Mouse (Mus musculus) erythroblast, adult 5-6 weeks (primary cell): ENCODE measurements around the gene Wdtc1. TPM values are rescaled to one million over a fixed set of nuclear protein-coding genes. Genes with fewer than 3 reads are reported as not detected.

ENCODE experiments used
- ATAC-seq: replicated peaks from 2 replicates; pipeline ENCODE4 v1.8.0; 2016; ENCODE audit warnings: moderate number of reproducible peaks, mild to moderate bottlenecking, moderate TSS enrichment, inconsistent platforms; ENCODE audit not compliant: poor library complexity, low FRiP score, severe bottlenecking
- total RNA-seq, 2 experiments: library from RNA; stranded (forward) in 1 of 2; stranded (reverse) in 1 of 2; fragments of 150-400 nt in 1 of 2; fragments of 200-764, 138-1000 nt in 1 of 2; gene quantifications; 2 replicates each; pipeline versions ENCODE4 v1.2.3 to v1.2.4; 2015 to 2017; ENCODE audit warnings: low replicate concordance in 2 of 2

Gene Wdtc1
- total RNA-seq, 2 experiments from 2014 or later, result 8.6 to 18.3 TPM

DNA sequence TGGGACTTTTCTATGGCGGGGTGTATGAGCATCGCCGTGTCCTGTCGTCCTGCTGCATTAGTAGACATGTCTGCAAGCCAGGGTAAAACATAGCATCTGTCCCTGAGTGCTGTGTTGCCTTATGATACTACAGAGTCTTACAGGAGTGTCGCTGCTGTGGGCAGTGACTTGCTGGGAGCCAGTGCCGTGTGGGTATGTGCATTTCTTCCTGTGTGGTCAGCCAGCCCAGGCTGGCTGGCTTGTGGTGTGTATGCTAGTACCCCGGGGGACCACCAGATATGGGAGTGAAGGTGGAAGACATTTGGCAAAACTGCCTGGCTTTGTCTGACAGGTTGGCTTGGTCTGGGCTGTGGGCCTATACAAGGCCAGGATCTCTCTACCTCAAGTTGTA lies 90.9 kb downstream of the Wdtc1 start:
- no peak for ATAC-seq

DNA sequence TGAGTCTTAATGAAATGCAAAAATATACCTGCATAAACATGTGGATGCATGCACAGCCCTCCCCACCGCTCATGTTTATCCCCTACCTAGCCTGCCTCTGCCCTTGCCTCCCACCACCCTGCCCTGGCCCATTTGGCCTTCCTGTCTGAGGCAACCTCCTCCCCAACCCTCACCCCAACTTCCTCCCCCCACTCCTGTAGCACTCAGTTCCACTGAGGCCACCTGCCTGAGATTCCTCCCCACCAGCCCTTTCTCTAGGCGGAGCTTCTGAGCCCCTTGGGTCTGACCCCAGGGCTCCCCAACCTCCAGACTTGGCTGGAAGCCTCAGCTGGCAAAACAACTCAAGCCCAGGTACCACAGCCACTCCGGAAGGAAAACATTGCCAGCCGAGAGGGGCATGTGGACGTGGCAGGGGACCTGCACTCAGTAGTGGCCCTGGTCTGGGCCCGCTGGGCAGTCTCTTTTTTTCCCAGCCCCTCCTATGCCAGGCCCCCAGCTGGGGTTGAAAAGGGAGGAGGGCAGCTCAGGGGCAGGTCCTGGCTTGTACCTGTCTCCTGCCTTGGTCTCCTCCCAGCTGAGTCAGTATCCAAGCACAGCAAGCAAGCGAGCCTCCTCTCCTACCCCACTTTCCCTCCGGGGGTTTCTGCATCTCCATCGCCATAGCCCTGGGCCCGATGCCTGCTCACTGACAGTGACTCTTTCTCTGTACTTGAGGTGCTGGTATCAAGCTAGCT lies 91.5 kb downstream of the Wdtc1 start:
- no peak for ATAC-seq

DNA sequence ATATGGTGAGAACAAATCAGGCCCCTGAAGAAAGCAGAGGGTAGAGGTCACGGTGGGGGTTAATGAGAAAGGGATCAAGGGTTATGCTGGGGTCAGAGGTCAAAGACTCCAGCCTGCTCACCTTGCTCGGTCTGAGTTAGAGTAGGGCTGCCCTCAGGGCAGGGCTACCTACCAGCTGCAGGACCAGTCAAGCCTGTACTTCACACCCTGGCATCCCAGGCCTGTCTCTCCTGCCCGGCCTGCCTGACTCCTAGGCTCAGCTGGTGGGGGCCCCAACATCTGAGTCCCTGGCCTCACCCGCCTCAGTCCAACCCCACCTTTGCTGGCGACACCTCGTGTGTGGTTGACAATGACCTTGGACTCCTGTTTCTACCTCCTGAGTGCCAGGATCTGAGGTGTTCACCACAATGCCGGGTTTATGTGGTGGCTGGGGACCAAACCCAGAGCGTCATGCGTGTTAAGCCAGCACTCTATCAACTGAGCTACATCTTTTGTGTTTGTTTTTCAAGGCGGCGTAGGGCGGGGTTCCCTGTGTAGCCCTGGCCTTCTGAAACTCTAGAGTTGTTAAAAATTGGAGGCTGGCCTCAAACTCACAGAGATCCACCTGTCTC lies 95.4 kb downstream of the Wdtc1 start:
- ATAC-seq, result no peak

DNA sequence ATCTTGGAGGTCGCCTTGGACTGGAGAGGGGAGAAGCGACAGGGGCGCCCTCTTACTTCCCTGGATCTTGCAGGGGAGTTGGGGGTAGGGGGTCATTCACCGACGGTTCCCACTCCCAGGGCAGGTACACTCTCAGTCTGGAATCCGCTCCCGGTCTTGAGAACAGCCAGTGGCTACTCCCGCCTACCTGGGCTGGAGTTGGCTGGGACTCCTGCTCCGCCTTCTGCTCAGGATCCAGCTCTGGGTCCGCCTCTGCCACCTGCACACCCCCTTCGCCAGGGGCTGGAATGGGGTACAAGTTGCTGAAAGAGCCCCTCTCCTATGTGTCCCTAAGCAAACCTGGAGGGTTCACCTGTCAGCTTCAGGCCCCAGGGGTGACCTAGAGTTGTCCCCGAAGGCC lies 96.1 kb downstream of the Wdtc1 start:
- ATAC-seq, result no peak

DNA sequence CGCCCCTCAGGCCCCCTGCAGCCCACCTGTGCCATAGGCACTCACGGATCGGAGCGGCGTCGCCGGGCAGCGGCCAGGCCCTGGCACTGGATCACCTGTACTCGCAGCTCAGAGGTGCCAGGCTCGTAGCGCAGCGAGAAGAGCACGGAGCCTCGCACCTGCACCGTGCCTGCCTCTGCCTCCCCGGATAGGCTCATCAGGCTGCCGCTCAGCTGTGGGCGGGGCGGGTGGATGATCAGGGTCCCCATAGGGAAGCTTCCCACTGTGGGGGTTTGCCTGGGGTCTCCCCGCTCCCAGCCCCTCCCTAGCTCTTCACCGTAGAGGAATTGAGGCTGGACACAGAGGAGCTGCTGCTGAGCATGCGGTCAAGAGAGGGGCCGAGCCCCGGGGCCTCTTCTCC lies 96.5 kb downstream of the Wdtc1 start:
- no peak for ATAC-seq

DNA sequence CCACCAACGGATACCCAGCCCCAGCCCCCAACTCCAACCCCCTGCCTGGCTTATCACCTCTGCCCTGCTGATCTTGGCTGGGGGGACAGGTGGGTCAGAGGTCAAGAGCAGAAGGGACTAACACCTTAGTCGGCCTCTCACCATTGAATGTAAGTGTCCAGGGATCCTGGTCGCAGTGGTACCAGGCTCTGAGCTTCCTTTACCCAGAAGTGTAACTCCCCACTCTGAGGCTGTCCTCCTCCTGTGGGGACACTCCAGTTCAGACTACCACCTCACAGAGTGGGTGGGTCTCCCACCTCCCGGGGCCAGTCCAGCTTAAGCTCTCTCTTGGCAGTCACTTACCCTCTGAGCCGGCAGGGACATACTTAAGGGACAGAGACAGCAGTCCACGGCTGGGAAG lies 97.9 kb downstream of the Wdtc1 start:
- no peak for ATAC-seq

DNA sequence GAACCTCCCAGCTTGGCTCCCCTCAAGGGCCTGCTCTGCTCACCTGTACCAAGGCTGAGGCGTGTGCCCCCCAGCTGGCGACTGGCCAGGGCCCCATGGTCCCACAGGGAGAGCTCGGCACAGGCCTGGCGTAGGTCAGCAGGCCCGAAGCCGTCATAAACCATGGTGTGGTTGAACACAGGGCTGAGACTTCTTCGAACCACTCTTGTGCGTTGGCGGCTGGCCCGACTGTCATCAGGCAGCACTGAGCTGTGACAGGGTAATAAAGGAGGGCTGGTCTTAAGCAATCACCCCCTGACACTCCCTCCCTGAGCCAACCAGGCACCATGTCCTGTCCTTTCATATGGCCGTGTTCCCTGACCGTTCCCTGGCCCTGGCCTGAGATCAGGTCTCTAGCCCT lies 99.9 kb downstream of the Wdtc1 start:
- no peak for ATAC-seq

DNA sequence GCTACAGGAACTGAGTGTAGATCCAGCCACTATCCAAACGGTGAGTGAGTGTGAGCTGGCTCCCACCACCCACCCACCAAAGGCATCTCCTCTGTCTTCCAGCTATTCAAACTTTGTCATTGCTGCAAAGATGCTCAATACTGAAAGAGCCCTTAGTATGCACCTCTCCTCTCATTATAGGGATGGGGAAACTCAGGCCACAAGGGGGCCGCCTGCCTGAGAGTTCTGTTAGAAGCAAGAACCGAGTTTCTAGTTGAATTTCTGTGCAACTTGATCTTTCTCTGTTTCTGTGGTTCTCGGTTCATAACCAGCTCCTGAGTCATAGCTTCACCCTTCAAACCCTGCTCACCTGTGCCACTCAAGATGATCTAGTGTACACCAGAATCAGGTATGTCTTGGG lies 101.2 kb downstream of the Wdtc1 start:
- ATAC-seq, result no peak

DNA sequence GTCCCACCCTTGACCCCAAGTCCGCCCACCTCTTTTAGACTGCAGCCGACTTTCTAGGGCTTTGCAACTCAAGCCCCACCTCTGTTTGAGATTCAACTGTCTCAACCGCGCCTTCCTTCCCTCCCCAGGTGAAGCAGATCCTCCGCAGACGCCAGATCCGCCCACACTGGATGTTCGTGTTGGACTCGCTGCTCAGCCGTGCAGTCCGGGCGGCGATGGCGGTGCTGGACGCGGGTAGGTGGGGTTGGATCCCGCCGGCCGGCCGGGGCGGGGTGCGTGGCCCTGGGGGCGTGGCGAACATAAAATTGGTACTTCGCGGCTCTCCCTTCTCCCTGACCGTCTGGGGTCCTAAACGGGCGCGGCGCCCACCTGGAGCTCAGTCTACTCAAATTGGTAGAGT lies 102.1 kb downstream of the Wdtc1 start:
- ATAC-seq, result no peak

DNA sequence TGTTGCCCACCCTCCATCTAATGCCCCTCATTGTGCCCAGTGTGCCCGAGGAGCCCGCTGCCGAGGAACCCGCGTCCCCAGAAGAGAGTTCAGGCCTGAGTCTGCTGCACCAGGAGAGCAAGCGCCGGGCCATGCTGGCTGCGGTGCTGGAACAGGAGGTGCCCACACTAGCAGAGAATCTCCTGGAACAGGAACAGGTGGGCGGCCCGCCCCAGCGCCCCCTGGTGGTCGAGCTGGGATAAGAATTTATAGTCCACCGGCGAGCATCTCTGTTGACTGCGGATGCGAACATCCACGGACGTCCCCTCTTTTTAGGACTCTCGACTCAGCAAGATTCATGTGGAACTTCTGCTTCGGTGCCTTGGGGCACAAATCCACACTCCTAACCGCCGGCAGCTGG lies 102.7 kb downstream of the Wdtc1 start:
- ATAC-seq, result peak; percentile 58

DNA sequence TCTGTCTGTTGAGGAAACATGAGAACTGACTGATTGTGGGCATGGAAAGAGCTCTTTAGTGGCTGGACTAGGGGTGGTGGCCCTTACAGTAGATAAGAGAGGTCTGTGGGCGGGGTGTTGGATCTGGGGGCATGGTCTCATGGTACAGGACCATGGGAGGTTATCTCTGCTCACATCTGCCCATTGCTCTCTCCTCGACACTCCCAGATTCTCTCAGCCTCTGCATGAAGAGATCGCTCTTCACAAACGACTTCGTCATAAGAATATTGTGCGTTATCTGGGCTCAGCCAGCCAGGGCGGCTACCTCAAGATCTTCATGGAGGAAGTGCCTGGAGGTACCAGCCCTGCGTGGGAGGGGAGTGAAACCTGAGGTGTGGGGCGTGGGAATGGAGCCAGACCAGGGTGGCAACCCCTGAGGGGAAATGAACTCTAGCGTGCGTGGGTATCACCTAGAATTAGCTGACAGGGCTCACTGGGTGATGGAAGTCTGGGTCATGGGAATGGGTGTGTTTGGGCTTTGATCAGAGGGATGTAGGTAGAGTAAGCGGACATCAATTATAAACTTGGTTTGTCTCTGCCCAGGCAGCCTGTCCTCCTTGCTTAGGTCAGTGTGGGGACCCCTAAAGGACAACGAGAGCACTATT lies 105.4 kb downstream of the Wdtc1 start:
- peak; percentile 64 for ATAC-seq

DNA sequence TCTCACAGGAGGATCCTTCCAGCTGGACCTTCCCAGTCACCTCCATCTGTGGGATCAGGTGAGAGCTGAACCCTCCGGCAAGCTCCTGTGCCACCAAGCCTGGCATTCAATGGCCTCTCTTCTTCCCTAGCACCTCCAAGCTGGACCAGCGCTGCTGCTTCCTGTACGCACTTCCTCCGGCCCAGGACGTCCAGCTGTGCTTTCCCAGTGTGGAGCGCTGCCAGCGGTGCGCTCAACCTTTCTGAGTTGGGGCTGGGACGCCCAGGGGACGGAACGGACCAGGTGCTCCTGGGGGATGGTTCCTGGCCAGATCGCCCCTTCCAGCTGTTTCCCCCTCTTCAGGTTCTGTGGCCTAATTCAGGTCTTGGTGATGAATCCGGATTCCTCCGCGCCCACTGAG lies 106.2 kb downstream of the Wdtc1 start:
- ATAC-seq, result no peak

DNA sequence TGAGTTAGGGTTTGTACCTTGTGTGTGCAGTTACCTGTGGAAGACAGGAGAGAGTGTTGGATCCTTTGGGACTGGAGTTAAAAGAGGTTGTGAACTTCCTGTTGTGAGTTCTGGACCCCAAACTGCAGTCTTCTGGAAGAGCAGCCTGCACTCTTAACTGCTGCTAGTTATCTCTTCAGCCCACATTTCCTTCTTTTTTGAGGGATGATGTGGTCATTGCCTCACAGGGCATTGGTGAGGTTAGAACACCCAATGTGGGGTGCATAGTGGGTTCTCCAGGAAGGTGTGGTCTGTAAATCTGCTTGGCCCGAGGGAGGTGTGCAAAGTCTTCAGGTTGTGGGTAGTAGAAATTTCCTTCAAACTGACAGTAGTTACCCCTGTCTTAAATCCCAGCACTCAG lies 109.0 kb downstream of the Wdtc1 start:
- no peak for ATAC-seq

DNA sequence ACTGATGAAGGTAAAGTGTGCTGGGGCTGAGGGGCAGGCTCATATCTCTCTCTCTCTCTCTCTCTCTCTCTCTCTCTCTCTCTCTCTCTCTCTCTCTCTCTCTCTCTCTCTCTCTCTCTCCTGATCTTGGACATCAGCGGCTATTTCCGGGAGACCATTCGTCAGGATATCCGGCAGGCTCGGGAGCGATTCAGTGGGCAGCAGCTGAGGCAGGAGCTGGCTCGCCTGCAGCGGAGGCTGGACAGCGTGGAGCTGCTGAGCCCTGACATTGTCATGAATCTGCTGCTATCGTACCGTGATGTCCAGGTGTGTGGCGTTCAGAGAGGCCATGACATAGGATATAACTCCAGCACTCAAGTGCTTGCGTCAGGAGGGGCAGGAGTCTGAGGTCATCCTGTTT lies 109.7 kb downstream of the Wdtc1 start:
- no peak for ATAC-seq

DNA sequence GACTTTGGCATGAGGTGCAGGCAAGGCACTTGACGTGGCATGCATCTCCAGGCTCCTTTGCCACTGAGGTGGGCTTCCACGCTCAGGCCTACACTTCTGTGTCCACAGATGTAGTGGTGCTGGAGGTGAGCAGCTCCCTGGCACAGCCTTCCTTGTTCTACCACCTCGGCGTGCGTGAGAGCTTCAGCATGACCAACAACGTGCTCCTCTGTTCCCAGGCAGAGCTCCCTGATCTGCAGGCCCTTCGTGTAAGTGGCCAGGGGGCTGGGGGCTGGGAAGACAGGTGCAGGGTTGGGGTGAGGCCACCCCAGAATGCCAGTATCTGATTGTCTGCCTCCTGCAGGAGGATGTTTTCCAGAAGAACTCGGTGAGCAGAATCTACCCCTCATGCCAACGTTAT lies 110.6 kb downstream of the Wdtc1 start:
- ATAC-seq, result no peak

Other genes with a start within 250 kb of the Wdtc1 start
- 49.6 and 78.6 TPM in 2 replicates for gene Wasf2, start 223.0 kb downstream of the Wdtc1 start, total RNA-seq (2015; ENCODE audit: low replicate concordance)
- 40.3 and 58.8 TPM in 2 replicates for gene Wasf2, start 223.0 kb downstream of the Wdtc1 start, total RNA-seq (2017; ENCODE audit: low replicate concordance)
- not detected in 2 replicates for gene Cd164l2, start 141.3 kb downstream of the Wdtc1 start, total RNA-seq (2015; ENCODE audit: low replicate concordance)
- not detected in 2 replicates for gene Cd164l2, start 141.3 kb downstream of the Wdtc1 start, total RNA-seq (2017; ENCODE audit: low replicate concordance)
- not detected in 2 replicates for gene Gpr3, start 140.9 kb downstream of the Wdtc1 start, total RNA-seq (2015; ENCODE audit: low replicate concordance)
- gene Gpr3, start 140.9 kb downstream of the Wdtc1 start, total RNA-seq (2017; ENCODE audit: low replicate concordance), result not detected in 2 replicates
- 0.96 and 4.6 TPM in 2 replicates for gene Map3k6, start 112.7 kb downstream of the Wdtc1 start, total RNA-seq (2015; ENCODE audit: low replicate concordance)
- 0.42 TPM in 1 of 2 replicates, not detected in the other for gene Map3k6, start 112.7 kb downstream of the Wdtc1 start, total RNA-seq (2017; ENCODE audit: low replicate concordance)
- 0.96 and 1.0 TPM in 2 replicates for gene Sytl1, start 90.4 kb downstream of the Wdtc1 start, total RNA-seq (2015; ENCODE audit: low replicate concordance)
- 0.28 and 1.4 TPM in 2 replicates for gene Sytl1, start 90.4 kb downstream of the Wdtc1 start, total RNA-seq (2017; ENCODE audit: low replicate concordance)
- gene Tmem222, start 75.7 kb downstream of the Wdtc1 start, total RNA-seq (2015; ENCODE audit: low replicate concordance), result 9.8 and 22.3 TPM in 2 replicates
- 1.5 and 6.7 TPM in 2 replicates for gene Tmem222, start 75.7 kb downstream of the Wdtc1 start, total RNA-seq (2017; ENCODE audit: low replicate concordance)
- gene Slc9a1, start 16.2 kb upstream of the Wdtc1 start, total RNA-seq (2015; ENCODE audit: low replicate concordance), result 6.5 and 9.8 TPM in 2 replicates
- gene Slc9a1, start 16.2 kb upstream of the Wdtc1 start, total RNA-seq (2017; ENCODE audit: low replicate concordance), result 5.9 and 8.3 TPM in 2 replicates
- gene Tent5b, start 126.7 kb upstream of the Wdtc1 start, total RNA-seq (2015; ENCODE audit: low replicate concordance), result not detected in 2 replicates
- gene Tent5b, start 126.7 kb upstream of the Wdtc1 start, total RNA-seq (2017; ENCODE audit: low replicate concordance), result not detected in 2 replicates
- not detected in 2 replicates for gene Trnp1, start 145.1 kb upstream of the Wdtc1 start, total RNA-seq (2015; ENCODE audit: low replicate concordance)
- not detected in 2 replicates for gene Trnp1, start 145.1 kb upstream of the Wdtc1 start, total RNA-seq (2017; ENCODE audit: low replicate concordance)
- not detected in 2 replicates for gene Kdf1, start 165.5 kb upstream of the Wdtc1 start, total RNA-seq (2015; ENCODE audit: low replicate concordance)
- not detected in 2 replicates for gene Kdf1, start 165.5 kb upstream of the Wdtc1 start, total RNA-seq (2017; ENCODE audit: low replicate concordance)
- 31.5 and 51.8 TPM in 2 replicates for gene Nudc, start 192.5 kb upstream of the Wdtc1 start, total RNA-seq (2015; ENCODE audit: low replicate concordance)
- gene Nudc, start 192.5 kb upstream of the Wdtc1 start, total RNA-seq (2017; ENCODE audit: low replicate concordance), result 35.4 and 80.4 TPM in 2 replicates
- gene Nr0b2, start 199.9 kb upstream of the Wdtc1 start, total RNA-seq (2015; ENCODE audit: low replicate concordance), result not detected in 2 replicates
- not detected in 2 replicates for gene Nr0b2, start 199.9 kb upstream of the Wdtc1 start, total RNA-seq (2017; ENCODE audit: low replicate concordance)
- gene Gpatch3, start 221.3 kb upstream of the Wdtc1 start, total RNA-seq (2015; ENCODE audit: low replicate concordance), result 0.84 TPM in 1 of 2 replicates, not detected in the other
- gene Gpatch3, start 221.3 kb upstream of the Wdtc1 start, total RNA-seq (2017; ENCODE audit: low replicate concordance), result 9.7 and 26.5 TPM in 2 replicates
- 1.7 and 3.1 TPM in 2 replicates for gene Gpn2, start 230.9 kb upstream of the Wdtc1 start, total RNA-seq (2015; ENCODE audit: low replicate concordance)
- gene Gpn2, start 230.9 kb upstream of the Wdtc1 start, total RNA-seq (2017; ENCODE audit: low replicate concordance), result 1.3 and 11.2 TPM in 2 replicates
- 0.84 TPM in 1 of 2 replicates, not detected in the other for gene Sfn, start 248.7 kb upstream of the Wdtc1 start, total RNA-seq (2015; ENCODE audit: low replicate concordance)
- 0.28 and 1.5 TPM in 2 replicates for gene Sfn, start 248.7 kb upstream of the Wdtc1 start, total RNA-seq (2017; ENCODE audit: low replicate concordance)